Mouse (Mus musculus): ENCODE results near the gene Clpb. TPM values are rescaled to one million over a fixed set of nuclear protein-coding genes. Genes with fewer than 3 reads are reported as not detected.

Gene Clpb
- polyA plus RNA-seq, 1 experiment = 103 TPM

- Histone ChIP-seq H3K4me3 (ENCODE audit: insufficient read depth, low read depth, low read length) (no peak overlapping the region), H3K4me1 (ENCODE audit: control insufficient read depth, insufficient read depth, insufficient read length, low read length) (no peaks in the 10 kb centered on the region), H3K27ac (replicated peaks; ENCODE audit: low read depth, low read length) (no peak overlapping the region)
Measured at GRCm38 (mm10) chr7:101650565-101650964, 12.9 kb upstream of the Clpb start.

DNA sequence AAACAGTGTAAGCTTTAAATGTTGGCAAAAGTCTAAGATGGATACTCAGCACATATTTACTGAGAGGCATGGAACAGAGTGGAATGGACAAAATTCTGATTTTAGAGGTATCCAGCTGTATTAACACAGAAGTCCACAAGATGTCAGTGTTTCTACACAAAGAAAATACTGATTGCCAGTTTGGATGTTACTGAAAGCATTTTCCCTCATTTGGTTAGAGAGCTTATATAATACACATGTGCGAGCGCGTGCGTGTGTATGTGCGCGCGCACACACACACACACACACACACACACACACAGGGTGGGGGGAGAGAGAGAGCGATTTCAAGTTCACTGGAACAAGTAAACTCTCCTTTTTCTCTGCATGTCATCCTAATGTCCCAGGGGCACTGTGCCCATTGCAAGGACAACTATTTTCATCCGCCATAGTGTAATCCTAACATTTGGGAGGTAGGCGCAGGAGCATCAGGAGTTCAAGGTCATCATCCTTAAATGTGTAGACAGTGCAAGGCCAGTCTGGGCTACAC is 9.7 kb upstream of the Clpb start:
- H3K27ac ChIP-seq (replicated peaks; ENCODE audit: low read depth, low read length) = no peak overlapping the region
- peak overlapping the region; percentile 27; the same call in 1 of the 2 replicates for H3K4me3 ChIP-seq (ENCODE audit: insufficient read depth, low read depth, low read length)
- H3K4me1 ChIP-seq (ENCODE audit: control insufficient read depth, insufficient read depth, insufficient read length, low read length) = no peaks in the 10 kb centered on the region

GRCm38 (mm10) chr7:101654936-101655335 is 8.5 kb upstream of the Clpb start:
- no peak overlapping the region for H3K4me3 ChIP-seq (ENCODE audit: insufficient read depth, low read depth, low read length)
- no peak overlapping the region for H3K27ac ChIP-seq (replicated peaks; ENCODE audit: low read depth, low read length)
- no peaks in the 10 kb centered on the region for H3K4me1 ChIP-seq (ENCODE audit: control insufficient read depth, insufficient read depth, insufficient read length, low read length)

- Histone ChIP-seq H3K4me3 (ENCODE audit: insufficient read depth, low read depth, low read length) (no peak overlapping the region), H3K27ac (replicated peaks; ENCODE audit: low read depth, low read length) (no peak overlapping the region), H3K4me1 (ENCODE audit: control insufficient read depth, insufficient read depth, insufficient read length, low read length) (0 out of 2 replicates have a peak, but pooled peaks cover 5% of the 10 kb centered on the region)
Measured at GRCm38 (mm10) chr7:101662006-101662405, 1.4 kb upstream of the Clpb start.

- no peak overlapping the region for H3K4me3 ChIP-seq (ENCODE audit: insufficient read depth, low read depth, low read length)
- H3K4me1 ChIP-seq (ENCODE audit: control insufficient read depth, insufficient read depth, insufficient read length, low read length) = 0 out of 2 replicates have a peak, but pooled peaks cover 5% of the 10 kb centered on the region
- H3K27ac ChIP-seq (replicated peaks; ENCODE audit: low read depth, low read length) = no peak overlapping the region
Measured at GRCm38 (mm10) chr7:101666581-101666980, 3.1 kb downstream of the Clpb start.

- Histone ChIP-seq H3K27ac (replicated peaks; ENCODE audit: low read depth, low read length) (no peak overlapping the region), H3K4me3 (ENCODE audit: insufficient read depth, low read depth, low read length) (no peak overlapping the region), H3K4me1 (ENCODE audit: control insufficient read depth, insufficient read depth, insufficient read length, low read length) (peaks cover 8% of the 10 kb centered on the region)
Measured at GRCm38 (mm10) chr7:101671601-101672280, 8.3 kb downstream of the Clpb start.

DNA sequence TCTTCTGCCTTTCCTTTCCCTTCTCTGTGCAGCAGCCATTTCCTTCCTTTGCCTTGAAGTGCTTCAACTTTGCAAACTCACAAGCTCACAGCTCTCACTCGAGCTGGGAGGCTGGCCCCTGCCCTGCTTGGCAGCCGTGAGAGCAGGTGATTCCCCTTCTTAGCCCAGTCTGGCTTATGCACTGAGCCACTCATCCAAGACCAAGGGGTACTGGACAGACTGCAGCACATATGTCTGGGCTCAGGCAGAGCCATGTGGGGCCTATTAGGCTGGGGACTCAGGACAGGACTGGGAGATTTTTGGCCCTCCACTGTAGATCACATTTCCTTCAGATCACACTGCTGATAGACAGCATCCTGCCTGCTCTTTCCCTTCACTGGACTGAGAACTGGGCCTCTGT is 10.1 kb downstream of the Clpb start:
- peaks cover 8% of the 10 kb centered on the region for H3K4me1 ChIP-seq (ENCODE audit: control insufficient read depth, insufficient read depth, insufficient read length, low read length)
- H3K4me3 ChIP-seq (ENCODE audit: insufficient read depth, low read depth, low read length) = no peak overlapping the region
- no peak overlapping the region for H3K27ac ChIP-seq (replicated peaks; ENCODE audit: low read depth, low read length)

- Histone ChIP-seq H3K4me3 (ENCODE audit: insufficient read depth, low read depth, low read length) (no peak overlapping the region), H3K4me1 (ENCODE audit: control insufficient read depth, insufficient read depth, insufficient read length, low read length) (peaks cover 8% of the 10 kb centered on the region), H3K27ac (replicated peaks; ENCODE audit: low read depth, low read length) (no peak overlapping the region)
Measured at GRCm38 (mm10) chr7:101676033-101676761, 12.8 kb downstream of the Clpb start.

GRCm38 (mm10) chr7:101676762-101677308 is 13.4 kb downstream of the Clpb start:
- Histone ChIP-seq H3K4me3 (ENCODE audit: insufficient read depth, low read depth, low read length) (no peak overlapping the region), H3K27ac (replicated peaks; ENCODE audit: low read depth, low read length) (no peak overlapping the region), H3K4me1 (ENCODE audit: control insufficient read depth, insufficient read depth, insufficient read length, low read length) (peaks cover 8% of the 10 kb centered on the region)

- H3K27ac ChIP-seq (replicated peaks; ENCODE audit: low read depth, low read length) = no peak overlapping the region
- no peak overlapping the region for H3K4me3 ChIP-seq (ENCODE audit: insufficient read depth, low read depth, low read length)
- H3K4me1 ChIP-seq (ENCODE audit: control insufficient read depth, insufficient read depth, insufficient read length, low read length) = no peaks in the 10 kb centered on the region
Measured at GRCm38 (mm10) chr7:101679591-101679990, 16.2 kb downstream of the Clpb start.

- Histone ChIP-seq H3K4me1 (ENCODE audit: control insufficient read depth, insufficient read depth, insufficient read length, low read length) (no peaks in the 10 kb centered on the region), H3K27ac (replicated peaks; ENCODE audit: low read depth, low read length) (no peak overlapping the region)
Measured at GRCm38 (mm10) chr7:101680961-101681360, 17.5 kb downstream of the Clpb start.

DNA sequence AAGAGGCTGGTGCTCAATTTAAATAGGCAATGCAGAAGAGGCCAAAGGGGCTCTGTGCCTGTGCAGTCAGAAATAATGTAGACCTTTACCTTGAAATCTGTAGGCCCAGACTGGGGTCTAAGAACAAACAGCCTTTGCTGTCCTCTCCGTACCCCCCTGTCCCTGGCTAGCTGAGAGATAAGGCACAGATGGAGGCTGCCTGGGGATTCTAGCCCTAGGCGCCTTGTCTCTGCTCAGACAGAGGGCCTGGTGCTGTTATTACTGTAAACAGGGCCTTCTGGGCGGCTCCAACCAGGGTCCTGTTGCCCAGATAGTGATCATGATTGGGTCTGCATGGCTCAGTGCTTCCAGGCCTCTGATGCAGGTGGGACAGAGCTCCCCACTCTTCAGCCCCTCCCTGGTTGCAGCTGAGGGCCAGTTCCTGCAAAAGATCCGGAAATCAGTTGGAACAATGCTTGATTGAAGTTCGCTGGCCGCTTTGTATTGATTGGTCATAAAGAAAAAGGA is 18.2 kb downstream of the Clpb start:
- H3K27ac ChIP-seq (replicated peaks; ENCODE audit: low read depth, low read length) = no peak overlapping the region

More at GRCm38 (mm10) chr7:101680961-101681360, 17.5 kb downstream of the Clpb start:
- H3K4me3 ChIP-seq (ENCODE audit: insufficient read depth, low read depth, low read length) = no peak overlapping the region

GRCm38 (mm10) chr7:101682886-101683285 is 19.5 kb downstream of the Clpb start:
- H3K4me1 ChIP-seq (ENCODE audit: control insufficient read depth, insufficient read depth, insufficient read length, low read length) = no peaks in the 10 kb centered on the region
- no peak overlapping the region for H3K27ac ChIP-seq (replicated peaks; ENCODE audit: low read depth, low read length)
- H3K4me3 ChIP-seq (ENCODE audit: insufficient read depth, low read depth, low read length) = no peak overlapping the region

More for the DNA sequence above, 18.2 kb downstream of the Clpb start:
- H3K4me1 ChIP-seq (ENCODE audit: control insufficient read depth, insufficient read depth, insufficient read length, low read length) = no peaks in the 10 kb centered on the region
- no peak overlapping the region for H3K4me3 ChIP-seq (ENCODE audit: insufficient read depth, low read depth, low read length)

DNA sequence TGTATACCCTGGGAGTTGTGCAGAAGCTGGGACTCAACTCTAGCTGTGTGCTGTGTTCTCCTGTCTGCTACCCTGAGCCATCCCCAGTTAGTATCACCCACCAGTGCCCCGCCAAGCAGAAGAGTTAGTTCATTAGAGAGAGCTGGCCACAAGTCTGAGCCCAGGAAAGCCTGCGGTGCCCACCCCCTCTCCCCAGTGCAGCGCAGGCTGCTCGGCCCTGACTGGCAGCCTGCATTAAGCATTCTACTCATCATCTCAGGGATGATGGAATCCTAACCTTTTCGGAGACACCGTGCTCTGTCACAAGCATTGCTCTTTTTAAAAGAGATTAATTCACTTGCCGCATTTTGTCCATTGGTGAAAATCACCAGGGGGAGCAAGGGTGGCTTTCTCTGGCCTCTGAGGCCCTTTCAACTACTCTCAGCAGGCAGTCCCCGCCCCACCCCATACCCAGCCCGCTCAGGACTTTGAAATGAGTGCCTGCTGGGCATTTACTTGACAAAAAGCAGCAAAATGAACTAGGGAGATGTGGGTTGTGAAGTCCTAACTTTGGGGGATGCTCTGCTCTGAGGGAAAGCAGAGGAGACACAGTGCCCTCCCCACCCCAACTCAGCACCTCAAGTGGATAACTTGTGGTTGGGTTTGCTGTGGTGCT is 20.7 kb downstream of the Clpb start:
- H3K27ac ChIP-seq (replicated peaks; ENCODE audit: low read depth, low read length) = no peak overlapping the region
- no peak overlapping the region for H3K4me3 ChIP-seq (ENCODE audit: insufficient read depth, low read depth, low read length)
- H3K4me1 ChIP-seq (ENCODE audit: control insufficient read depth, insufficient read depth, insufficient read length, low read length) = no peaks in the 10 kb centered on the region

- no peaks in the 10 kb centered on the region for H3K4me1 ChIP-seq (ENCODE audit: control insufficient read depth, insufficient read depth, insufficient read length, low read length)
- no peak overlapping the region for H3K27ac ChIP-seq (replicated peaks; ENCODE audit: low read depth, low read length)
- H3K4me3 ChIP-seq (ENCODE audit: insufficient read depth, low read depth, low read length) = no peak overlapping the region
Measured at GRCm38 (mm10) chr7:101684671-101685070, 21.2 kb downstream of the Clpb start.
